10 mouse cellular contexts compared by ENCODE assay signal in genomic region chr11:103413516-103413915, GRCm38 (mm10). TPM values are rescaled to one million over a fixed set of nuclear protein-coding genes. Genes with fewer than 3 reads are reported as not detected.
A peak's percentile ranks its signal among the peaks of the same experiment; 100 is the strongest.
DNase-seq lines count a peak whose midpoint lies in the region; ATAC-seq and TF ChIP-seq lines count a peak whose summit lies in the region.
"Had no signal": no experiment of that assay in that cellular context is flagged by ENCODE, and none has a peak within 500 bp of the region (broad histone marks: within the 10 kb centered on the region; RNA-seq: fewer than 3 reads in every experiment).

No protein-coding gene starts in this region.

- no peak overlapping the region for H3K4me3 ChIP-seq in heart, embryonic 12.5 days
- H3K4me3 ChIP-seq in liver, embryonic 14.5 days (ENCODE audit: insufficient read depth in 1 of 2, low read depth in 2 of 2, low read length in 2 of 2): no peak overlapping the region

- 0 out of 2 replicates have a peak, but pooled peaks cover 8% of the 10 kb centered on the region for H3K27me3 ChIP-seq in heart, embryonic 12.5 days (replicated peaks)
- H3K27me3 ChIP-seq in liver, embryonic 14.5 days (ENCODE audit: control insufficient read depth, insufficient read depth, low read length): no peaks in the 10 kb centered on the region

- no peak for DNase-seq in heart, postnatal 4 days
- DNase-seq in spleen, postnatal 36 days (ENCODE audit: low spot score in 2 of 2): peak; percentile 30 to 57
- DNase-seq in spleen, adult 18-20 months: no peak
- DNase-seq in liver, embryonic 14.5 days (ENCODE audit: low read depth in 3 of 3, low spot score in 3 of 3): no peak
- no peak for DNase-seq in left cerebral cortex, adult 8-10 months (ENCODE audit: low spot score in 2 of 2)
- DNase-seq in thymus, postnatal 10 days (ENCODE audit: low spot score in 2 of 2): no peak
- DNase-seq: cerebellum, adult 8-10 months; right cerebral cortex, adult 18-20 months had no signal

- 76% methylated on average over 1 of the region's 1 CpGs for WGBS in heart, embryonic 12.5 days
- 95% methylated on average over 1 of the region's 1 CpGs for WGBS in liver, embryonic 14.5 days (ENCODE audit: insufficient replicate concordance)

- H3K9ac ChIP-seq in heart, embryonic 12.5 days: no peak overlapping the region
- no peak overlapping the region; the same call in 1 of the 2 replicates for H3K9ac ChIP-seq in liver, embryonic 14.5 days (replicated peaks)

- ATAC-seq in heart, embryonic 12.5 days (ENCODE audit: insufficient number of reproducible peaks, low FRiP score): no peak
- ATAC-seq in liver, embryonic 14.5 days (ENCODE audit: insufficient read depth): no peak
- no peak for ATAC-seq in megakaryocyte-erythroid progenitor cell, adult 5-6 weeks (replicated peaks; ENCODE audit: low FRiP score, low TSS enrichment, poor library complexity, severe bottlenecking)

- 0 out of 2 replicates have a peak, but pooled peaks cover 4% of the 10 kb centered on the region for H3K36me3 ChIP-seq in heart, embryonic 12.5 days
- no peaks in the 10 kb centered on the region; the same call in 1 of the 2 replicates for H3K36me3 ChIP-seq in liver, embryonic 14.5 days (replicated peaks; ENCODE audit: control insufficient read depth, insufficient read depth, low read depth)

- H3K27ac ChIP-seq in heart, embryonic 12.5 days (ENCODE audit: poor library complexity, severe bottlenecking): no peak overlapping the region
- H3K27ac ChIP-seq in liver, embryonic 14.5 days: no peak overlapping the region

- peaks cover 10% of the 10 kb centered on the region for H3K4me1 ChIP-seq in heart, embryonic 12.5 days (replicated peaks)
- peaks cover 3 to 10% of the 10 kb centered on the region in 2 experiments; a peak in 3 of 4 replicates for H3K4me1 ChIP-seq in liver, embryonic 14.5 days (replicated peaks; ENCODE audit: control insufficient read depth in 2 of 2, insufficient read depth in 2 of 2, low read length in 1 of 2)

- TF ChIP-seq CTCF in liver, embryonic 14.5 days (IDR thresholded peaks at IDR 0.05; ENCODE audit: low read depth): no peak

- TF ChIP-seq EP300 in liver, embryonic 14.5 days (IDR thresholded peaks at IDR 0.05; ENCODE audit: low read depth): no peak

- H3K4me2 ChIP-seq in heart, embryonic 12.5 days: peak overlapping the region; percentile 91
- peak overlapping the region; percentile 90 for H3K4me2 ChIP-seq in liver, embryonic 14.5 days (ENCODE audit: low read depth)

- no peaks in the 10 kb centered on the region for H3K9me3 ChIP-seq in heart, embryonic 12.5 days (replicated peaks)
- no peaks in the 10 kb centered on the region for H3K9me3 ChIP-seq in liver, embryonic 14.5 days (ENCODE audit: control insufficient read depth, low read length)

RNA-seq across cellular contexts. Expression of gene Plekhm1, which starts 1.0 kb away (rescaled TPM):
- polyA plus RNA-seq in heart, embryonic 12.5 days (2016; fragmentation: Nextera tagmentation; extraction: Ambion mirVana): 7.4 and 7.5 TPM in 2 replicates
- total RNA-seq in heart, postnatal 4 days (2021): 1 to 10 TPM; 8.6 to 9.5 TPM
- 3.7 TPM in 2 replicates for polyA plus RNA-seq in liver, embryonic 14.5 days (2012; rRNA removed)
- polyA plus RNA-seq in liver, embryonic 14.5 days (2014; fragmentation: Nextera tagmentation; extraction: Ambion mirVana): 3.3 and 3.9 TPM in 2 replicates
- 10 to 100 TPM; 17.4 to 18.2 (median 18.0) TPM for total RNA-seq in left cerebral cortex, adult 8-10 months (2022)
- total RNA-seq in megakaryocyte-erythroid progenitor cell, adult 5-6 weeks (2014; fragmentation: Nextera tagmentation): 12.5 and 16.3 TPM in 2 replicates
- total RNA-seq in megakaryocyte-erythroid progenitor cell, adult 5-6 weeks (2017): 2.2 and 2.7 TPM in 2 replicates

RNA-seq across cellular contexts. Expression of gene Arhgap27, which starts 50.0 kb away (rescaled TPM):
- polyA plus RNA-seq in heart, embryonic 12.5 days (2016; fragmentation: Nextera tagmentation; extraction: Ambion mirVana): 6.7 and 8.9 TPM in 2 replicates
- total RNA-seq in heart, postnatal 4 days (2021): 10 to 100 TPM; 23.5 to 25.4 TPM
- 2.6 TPM in 2 replicates for polyA plus RNA-seq in liver, embryonic 14.5 days (2012; rRNA removed)
- 1.4 and 1.5 TPM in 2 replicates for polyA plus RNA-seq in liver, embryonic 14.5 days (2014; fragmentation: Nextera tagmentation; extraction: Ambion mirVana)
- total RNA-seq in left cerebral cortex, adult 8-10 months (2022): 10 to 100 TPM; 17.6 to 21.1 (median 19.1) TPM
- total RNA-seq in megakaryocyte-erythroid progenitor cell, adult 5-6 weeks (2014; fragmentation: Nextera tagmentation): 1.4 and 3.3 TPM in 2 replicates
- 2.1 and 11.1 TPM in 2 replicates for total RNA-seq in megakaryocyte-erythroid progenitor cell, adult 5-6 weeks (2017)

Comparison
In these comparisons a context has a peak if more than half of its experiments do, and no peak if none do; other contexts are left out.
1. DNase-seq: peak in spleen, postnatal 36 days (2 of 2); none in heart, postnatal 4 days (single experiment), spleen, adult 18-20 months (0 of 2), liver, embryonic 14.5 days (0 of 3), left cerebral cortex, adult 8-10 months (0 of 2) and thymus, postnatal 10 days (0 of 2).